Mouse (Mus musculus) forebrain, postnatal 0 days (tissue): ENCODE results near the gene Chchd6. TPM values are rescaled to one million over a fixed set of nuclear protein-coding genes. Genes with fewer than 3 reads are reported as not detected.

Experiments
- ATAC-seq: fragments of 200-750 bp; cut with Nextera tagmentation; 2 replicates; pipeline ENCODE4 v1.8.0; 2017; ENCODE audit warnings: mild to moderate bottlenecking, moderate library complexity
- DNase-seq: peaks from one replicate; pipeline ENCODE4 v3.0.0-alpha.2; 2015
- H3K27ac ChIP-seq: fragments of 300-500 bp; sonication (generic); 2 replicates; pipeline ENCODE4 v1.5.1; 2014; ENCODE audit warnings: low read depth, mild to moderate bottlenecking, antibody characterized with exemption, low read length, moderate library complexity, mixed read lengths
- H3K27me3 ChIP-seq: fragments of 300-500 bp; sonication (generic); 2 replicates; pipeline ENCODE4 v1.6.1; 2014; ENCODE audit warnings: mild to moderate bottlenecking, low read length, mixed read lengths; ENCODE audit not compliant: insufficient read depth
- H3K36me3 ChIP-seq: fragments of 300-500 bp; sonication (generic); 2 replicates; pipeline ENCODE4 v1.6.1; 2014; ENCODE audit warnings: mild to moderate bottlenecking, moderate library complexity; ENCODE audit not compliant: insufficient read depth
- H3K4me1 ChIP-seq: fragments of 300-500 bp; sonication (generic); 2 replicates; pipeline ENCODE4 v1.6.1; 2014; ENCODE audit warnings: antibody characterized with exemption; ENCODE audit not compliant: insufficient read depth
- H3K4me2 ChIP-seq: fragments of 300-500 bp; sonication (generic); 2 replicates; pipeline ENCODE4 v1.6.1; 2014; ENCODE audit warnings: low read depth, mild to moderate bottlenecking, moderate library complexity
- H3K4me3 ChIP-seq: fragments of 300-500 bp; sonication (generic); 2 replicates; pipeline ENCODE4 v1.5.1; 2014; ENCODE audit warnings: low read depth, low read length, mixed read lengths
- H3K9ac ChIP-seq: fragments of 300-500 bp; sonication (generic); 2 replicates; pipeline ENCODE4 v1.6.1; 2014; ENCODE audit warnings: mild to moderate bottlenecking
- H3K9me3 ChIP-seq: fragments of 300-500 bp; sonication (generic); 2 replicates; pipeline ENCODE4 v1.6.1; 2016; ENCODE audit warnings: low read length
- CTCF ChIP-seq: sonication (generic); IDR thresholded peaks from 2 replicates; pipeline ENCODE4 v1.5.1; 2016; ENCODE audit warnings: antibody characterized with exemption, control low read depth, low read depth
- WGBS: fragments of 180-500 bp; shearing (Covaris S2); extraction: QIAGEN DNeasy Blood & Tissue Kit; methylation state at CpG from one replicate; pipeline ENCODE4 v1.1.7; 2014; 5-methylcytosine and 5-hydroxymethylcytosine counted together
- polyA plus RNA-seq: library from polyadenylated mRNA; unstranded; fragments of >200 nt; fragmentation: Nextera tagmentation; extraction: Ambion mirVana; gene quantifications from 2 replicates; pipeline ENCODE4 v1.2.1, GENCODE M21; 2015
- total RNA-seq: library from RNA; depleted of rRNA; stranded (reverse); fragments of >200 nt; gene quantifications from 2 replicates; pipeline ENCODE4 v1.2.3, GENCODE M21; 2014

Gene Chchd6
- total and polyA plus RNA-seq, 2 experiments from 2014 or later, result 159 to 210 TPM

GRCm38 (mm10) chr6:89613336-89614106 lies 18.1 kb upstream of the Chchd6 start:
- peak overlapping the region; percentile 85 for H3K27ac ChIP-seq
- TF ChIP-seq CTCF, result no peak
- H3K9me3 ChIP-seq, result no peaks in the 10 kb centered on the region
- 16% methylated on average over 15 of the region's 15 CpGs for WGBS
- peaks cover 16% of the 10 kb centered on the region for H3K4me1 ChIP-seq
- DNase-seq (peak; percentile 92), ATAC-seq (peak; percentile 95)
- H3K36me3 ChIP-seq, result no peaks in the 10 kb centered on the region
- peak overlapping the region; percentile 31 for H3K9ac ChIP-seq
- H3K4me3 ChIP-seq, result no peak overlapping the region
- H3K27me3 ChIP-seq, result no peaks in the 10 kb centered on the region
- peak overlapping the region; percentile 21; the same call in 1 of the 2 replicates for H3K4me2 ChIP-seq

GRCm38 (mm10) chr6:89607999-89608398 lies 12.5 kb upstream of the Chchd6 start:
- no peaks in the 10 kb centered on the region for H3K9me3 ChIP-seq
- H3K9ac ChIP-seq, result no peak overlapping the region
- WGBS, result 57% methylated on average over 4 of the region's 4 CpGs
- peaks cover 3% of the 10 kb centered on the region for H3K4me1 ChIP-seq
- H3K4me2 ChIP-seq, result no peak overlapping the region
- no peak for DNase-seq
- no peak for ATAC-seq
- H3K4me3 ChIP-seq, result no peak overlapping the region
- no peak for TF ChIP-seq CTCF
- H3K27me3 ChIP-seq, result no peaks in the 10 kb centered on the region
- H3K27ac ChIP-seq, result no peak overlapping the region
- no peaks in the 10 kb centered on the region for H3K36me3 ChIP-seq

- DNase-seq (no peak), ATAC-seq (no peak)
- no peaks in the 10 kb centered on the region for H3K9me3 ChIP-seq
- no peaks in the 10 kb centered on the region for H3K36me3 ChIP-seq
- no peak for TF ChIP-seq CTCF
- no peaks in the 10 kb centered on the region for H3K27me3 ChIP-seq
- no peak overlapping the region for H3K4me2 ChIP-seq
- H3K27ac ChIP-seq, result no peak overlapping the region
- WGBS, result 72% methylated on average over 3 of the region's 3 CpGs
- H3K4me3 ChIP-seq, result no peak overlapping the region
- H3K4me1 ChIP-seq, result no peaks in the 10 kb centered on the region
- no peak overlapping the region for H3K9ac ChIP-seq
Observed at GRCm38 (mm10) chr6:89606096-89606495, 10.6 kb upstream of the Chchd6 start.

GRCm38 (mm10) chr6:89596510-89596909 lies 1.1 kb upstream of the Chchd6 start:
- DNase-seq (no peak), ATAC-seq (no peak)
- WGBS, result 96% methylated on average over 1 of the region's 1 CpGs

GRCm38 (mm10) chr6:89595777-89596146 lies 310 bp upstream of the Chchd6 start:
- Histone ChIP-seq H3K27me3 (no peaks in the 10 kb centered on the region), H3K27ac (no peak overlapping the region), H3K4me1 (peaks cover 20% of the 10 kb centered on the region; the same call in 1 of the 2 replicates), H3K9ac (no peak overlapping the region), H3K9me3 (no peaks in the 10 kb centered on the region), H3K36me3 (no peaks in the 10 kb centered on the region), H3K4me3 (peak overlapping the region; percentile 67), H3K4me2 (peak overlapping the region; percentile 76)
- WGBS, result 29% methylated on average over 5 of the region's 5 CpGs
- DNase-seq, result no peak
- TF ChIP-seq CTCF, result no peak
- peak; percentile 23 for ATAC-seq

More at GRCm38 (mm10) chr6:89596510-89596909, 1.1 kb upstream of the Chchd6 start:
- Histone ChIP-seq H3K4me2 (no peak overlapping the region), H3K36me3 (no peaks in the 10 kb centered on the region), H3K9me3 (no peaks in the 10 kb centered on the region), H3K4me3 (no peak overlapping the region), H3K27ac (no peak overlapping the region), H3K9ac (no peak overlapping the region), H3K4me1 (peaks cover 20% of the 10 kb centered on the region; the same call in 1 of the 2 replicates), H3K27me3 (no peaks in the 10 kb centered on the region)
- no peak for TF ChIP-seq CTCF

- no peak for DNase-seq
- no peaks in the 10 kb centered on the region for H3K36me3 ChIP-seq
- ATAC-seq, result no peak
- 59% methylated on average over 3 of the region's 3 CpGs for WGBS
- no peaks in the 10 kb centered on the region for H3K27me3 ChIP-seq
- H3K4me1 ChIP-seq, result peaks cover 20% of the 10 kb centered on the region; the same call in 1 of the 2 replicates
- no peak for TF ChIP-seq CTCF
- H3K4me2 ChIP-seq, result no peak overlapping the region
- H3K9ac ChIP-seq, result no peak overlapping the region
- no peaks in the 10 kb centered on the region for H3K9me3 ChIP-seq
- no peak overlapping the region for H3K27ac ChIP-seq
- H3K4me3 ChIP-seq, result no peak overlapping the region
Observed at GRCm38 (mm10) chr6:89592016-89592415, 3.4 kb downstream of the Chchd6 start.

- Histone ChIP-seq H3K27ac (no peak overlapping the region), H3K27me3 (no peaks in the 10 kb centered on the region), H3K9ac (no peak overlapping the region), H3K4me1 (peaks cover 20% of the 10 kb centered on the region; the same call in 1 of the 2 replicates), H3K4me2 (no peak overlapping the region), H3K36me3 (no peaks in the 10 kb centered on the region), H3K4me3 (no peak overlapping the region), H3K9me3 (no peaks in the 10 kb centered on the region)
- WGBS, result 71% methylated on average over 3 of the region's 3 CpGs
- DNase-seq (no peak), ATAC-seq (no peak)
- no peak for TF ChIP-seq CTCF
Observed at GRCm38 (mm10) chr6:89591531-89591930, 3.9 kb downstream of the Chchd6 start.
